ENCODE assay signal across 16 mouse cellular contexts in the genomic region with DNA sequence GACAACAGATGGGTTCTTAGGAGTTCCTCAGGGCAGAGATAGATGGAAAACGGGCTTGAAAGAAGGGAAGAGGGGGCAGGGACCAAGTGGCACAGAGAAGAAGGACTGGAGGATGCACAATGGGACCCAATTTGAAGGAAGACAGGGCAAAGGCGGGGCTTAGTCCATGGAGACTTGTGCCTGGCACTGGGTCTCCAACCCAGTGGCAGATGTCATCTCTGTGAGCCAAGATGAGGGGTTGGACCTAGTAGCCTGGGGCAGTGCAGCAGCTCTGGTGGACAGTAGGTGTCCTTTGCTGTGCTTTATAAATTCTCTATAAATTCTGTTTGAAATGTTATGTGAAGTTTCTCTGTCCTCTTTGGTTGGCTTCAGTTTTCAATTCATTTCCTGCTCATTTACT.
DNase-seq lines count a peak whose midpoint lies in the region.
"Had no signal": no experiment of that assay in that cellular context is flagged by ENCODE, and none has a peak within 500 bp of the region (broad histone marks: within the 10 kb centered on the region; RNA-seq: fewer than 3 reads in every experiment).

No protein-coding gene starts in this region.

- DNase-seq in cerebellum, postnatal 10 days: peak; percentile 52 to 63
- DNase-seq in cerebellum, postnatal 36 days: no peak
- peak; percentile 16 to 34 for DNase-seq in cerebellum, postnatal 14 days
- DNase-seq in cerebellum, adult 18-20 months: no peak
- peak; percentile 30 for DNase-seq in left cerebral cortex, postnatal 4 days
- no peak for DNase-seq in left cerebral cortex, postnatal 14 days (ENCODE audit: low spot score in 2 of 2)
- DNase-seq: adrenal gland, adult 2 months; adrenal gland, adult 8-10 months; adrenal gland, postnatal 10 days; adrenal gland, postnatal 14 days; adrenal gland, postnatal 25 days; adrenal gland, postnatal 36 days; B cell, adult 2 months; cerebellum, adult 11 months; cerebellum, adult 11-12 months; cerebellum, adult 2 months had no signal

- intact Hi-C loops in left cerebral cortex, postnatal 4 days (cut with DNase I): no loop called here
- intact Hi-C loops in left cerebral cortex, postnatal 14 days (cut with DNase I): no loop called here

Comparison
In these comparisons a context has a peak if more than half of its experiments do, and no peak if none do; other contexts are left out.
1. DNase-seq: peak in cerebellum, postnatal 10 days (2 of 2), cerebellum, postnatal 14 days (2 of 2) and left cerebral cortex, postnatal 4 days (single experiment); none in cerebellum, postnatal 36 days (0 of 2), cerebellum, adult 18-20 months (0 of 2) and left cerebral cortex, postnatal 14 days (0 of 2).